8 mouse cellular contexts compared by ENCODE assay signal in genomic region chr2:30132801-30133612, GRCm38 (mm10). TPM values are rescaled to one million over a fixed set of nuclear protein-coding genes. Genes with fewer than 3 reads are reported as not detected.
A peak's percentile ranks its signal among the peaks of the same experiment; 100 is the strongest.
DNase-seq lines count a peak whose midpoint lies in the region; ATAC-seq and TF ChIP-seq lines count a peak whose summit lies in the region.

No protein-coding gene starts in this region.

- TF ChIP-seq CTCF in gastrocnemius, adult 2 months (IDR thresholded peaks at IDR 0.05), result no peak

- no peaks in the 10 kb centered on the region for H3K27me3 ChIP-seq in heart, embryonic 15.5 days

- DNase-seq in gastrocnemius, adult 2 months, result peak; percentile 52
- no peak for DNase-seq in gastrocnemius, postnatal 10 days
- peak; percentile 9 for DNase-seq in embryo, embryonic 9.5 days (ENCODE audit: extremely low spot score)
- peak; percentile 90 to 92 for DNase-seq in kidney, postnatal 25 days
- DNase-seq in spleen, adult 12 weeks (ENCODE audit: low spot score), result no peak
- no peak for DNase-seq in right cerebral cortex, postnatal 10 days (ENCODE audit: low spot score in 2 of 2)

- intact Hi-C loops in gastrocnemius, adult 2 months (cut with DNase I), result no loop called here

- WGBS in heart, embryonic 15.5 days, result 17% methylated on average over 16 of the region's 16 CpGs

- peak overlapping the region; percentile 90 for H3K4me3 ChIP-seq in gastrocnemius, adult 2 months
- peak overlapping the region; percentile 93 for H3K4me3 ChIP-seq in heart, embryonic 15.5 days

- ATAC-seq in heart, embryonic 15.5 days (replicated peaks; ENCODE audit: insufficient number of reproducible peaks, insufficient read depth, low FRiP score, low read depth), result no peak
- peak; percentile 22; the same call in 1 of the 2 replicates for ATAC-seq in megakaryocyte progenitor cell, adult 5-6 weeks (replicated peaks; ENCODE audit: poor library complexity)

- no peaks in the 10 kb centered on the region for H3K9me3 ChIP-seq in heart, embryonic 15.5 days (replicated peaks)

- peak overlapping the region; percentile 85 for H3K4me2 ChIP-seq in heart, embryonic 15.5 days

- H3K27ac ChIP-seq in gastrocnemius, adult 2 months, result peak overlapping the region; percentile 98
- peak overlapping the region; percentile 89 for H3K27ac ChIP-seq in heart, embryonic 15.5 days

- peak overlapping the region; percentile 82 for H3K9ac ChIP-seq in heart, embryonic 15.5 days

- peaks cover 25% of the 10 kb centered on the region for H3K4me1 ChIP-seq in heart, embryonic 15.5 days (replicated peaks)

- peaks cover 24% of the 10 kb centered on the region; the same call in 1 of the 2 replicates for H3K36me3 ChIP-seq in heart, embryonic 15.5 days

RNA-seq across cellular contexts. Expression of gene Tbc1d13, which starts 0.5 kb away (rescaled TPM):
- 10 to 100 TPM; 12.9 to 17.5 TPM for total RNA-seq in gastrocnemius, adult 2 months (2021)
- total RNA-seq in gastrocnemius, postnatal 10 days (2021), result 10 to 100 TPM; 14.0 to 18.0 TPM
- polyA plus RNA-seq in heart, embryonic 15.5 days (2015; fragmentation: Nextera tagmentation; extraction: Ambion mirVana), result 5.6 and 6.4 TPM in 2 replicates
- 28.8 and 29.0 TPM in 2 replicates for total RNA-seq in megakaryocyte progenitor cell, adult 5-6 weeks (2015)
- total RNA-seq in megakaryocyte progenitor cell, adult 5-6 weeks (2017), result 47.2 and 65.0 TPM in 2 replicates

RNA-seq across cellular contexts. Expression of gene Zer1, which starts 8.6 kb away (rescaled TPM):
- 10 to 100 TPM; 23.1 to 25.2 TPM for total RNA-seq in gastrocnemius, adult 2 months (2021)
- 10 to 100 TPM; 18.9 to 21.7 TPM for total RNA-seq in gastrocnemius, postnatal 10 days (2021)
- polyA plus RNA-seq in heart, embryonic 15.5 days (2015; fragmentation: Nextera tagmentation; extraction: Ambion mirVana), result 5.0 and 6.8 TPM in 2 replicates
- total RNA-seq in megakaryocyte progenitor cell, adult 5-6 weeks (2015), result 8.8 and 9.4 TPM in 2 replicates
- total RNA-seq in megakaryocyte progenitor cell, adult 5-6 weeks (2017), result 6.9 and 7.9 TPM in 2 replicates

RNA-seq across cellular contexts. Expression of gene Endog, which starts 38.3 kb away (rescaled TPM):
- 10 to 100 TPM; 50.8 to 67.6 TPM for total RNA-seq in gastrocnemius, adult 2 months (2021)
- total RNA-seq in gastrocnemius, postnatal 10 days (2021), result 10 to 100 TPM; 31.1 to 36.6 TPM
- 33.9 and 35.1 TPM in 2 replicates for polyA plus RNA-seq in heart, embryonic 15.5 days (2015; fragmentation: Nextera tagmentation; extraction: Ambion mirVana)
- 10.2 and 12.7 TPM in 2 replicates for total RNA-seq in megakaryocyte progenitor cell, adult 5-6 weeks (2015)
- 4.0 and 11.6 TPM in 2 replicates for total RNA-seq in megakaryocyte progenitor cell, adult 5-6 weeks (2017)

RNA-seq across cellular contexts. Expression of gene Zdhhc12, which starts 39.6 kb away (rescaled TPM):
- 1 to 10 TPM; 2.0 to 3.5 TPM for total RNA-seq in gastrocnemius, adult 2 months (2021)
- total RNA-seq in gastrocnemius, postnatal 10 days (2021), result 1 to 10 TPM; 3.4 to 4.2 TPM
- 25.8 and 31.3 TPM in 2 replicates for polyA plus RNA-seq in heart, embryonic 15.5 days (2015; fragmentation: Nextera tagmentation; extraction: Ambion mirVana)
- 17.4 and 18.2 TPM in 2 replicates for total RNA-seq in megakaryocyte progenitor cell, adult 5-6 weeks (2015)
- total RNA-seq in megakaryocyte progenitor cell, adult 5-6 weeks (2017), result 10.7 and 13.3 TPM in 2 replicates

RNA-seq across cellular contexts. Expression of gene Spout1, which starts 45.3 kb away (rescaled TPM):
- 1 to 10 TPM; 4.2 to 4.5 TPM for total RNA-seq in gastrocnemius, adult 2 months (2021)
- total RNA-seq in gastrocnemius, postnatal 10 days (2021), result 1 to 10 TPM; 7.4 to 7.6 TPM
- 27.3 and 36.3 TPM in 2 replicates for polyA plus RNA-seq in heart, embryonic 15.5 days (2015; fragmentation: Nextera tagmentation; extraction: Ambion mirVana)
- total RNA-seq in megakaryocyte progenitor cell, adult 5-6 weeks (2015), result 21.5 and 28.3 TPM in 2 replicates
- 40.1 and 44.2 TPM in 2 replicates for total RNA-seq in megakaryocyte progenitor cell, adult 5-6 weeks (2017)

Comparison
In these comparisons a context has a peak if more than half of its experiments do, and no peak if none do; other contexts are left out.
1. DNase-seq: peak in gastrocnemius, adult 2 months (single experiment), embryo, embryonic 9.5 days (single experiment) and kidney, postnatal 25 days (2 of 2); none in gastrocnemius, postnatal 10 days (single experiment), spleen, adult 12 weeks (single experiment) and right cerebral cortex, postnatal 10 days (0 of 2).